Mouse (Mus musculus) stomach, embryonic 15.5 days (tissue): ENCODE measurements around the gene Peg3. TPM values are rescaled to one million over a fixed set of nuclear protein-coding genes. Genes with fewer than 3 reads are reported as not detected.
"Not testable (repeated sequence)": the region's sequence is repeated elsewhere in the genome, so short reads cannot be mapped to it uniquely, and the experiment has no call there.

Experiments used
- ATAC-seq: fragments of 200-750 bp; cut with Nextera tagmentation; 2 replicates; pipeline ENCODE4 v1.8.0; 2017; ENCODE audit warnings: low read depth, moderate number of reproducible peaks, moderate TSS enrichment; ENCODE audit not compliant: insufficient read depth, low FRiP score
- H3K27ac ChIP-seq: fragments of 300-500 bp; sonication (generic); 2 replicates; pipeline ENCODE4 v1.5.1; 2015; ENCODE audit warnings: mild to moderate bottlenecking, inconsistent platforms
- H3K27me3 ChIP-seq: fragments of 300-500 bp; sonication (generic); replicated peaks from 2 replicates; pipeline ENCODE4 v1.6.1; 2015; ENCODE audit warnings: inconsistent platforms
- H3K36me3 ChIP-seq: fragments of 300-500 bp; sonication (generic); 2 replicates; pipeline ENCODE4 v1.6.1; 2015; ENCODE audit warnings: inconsistent platforms
- H3K4me1 ChIP-seq: fragments of 300-500 bp; sonication (generic); 2 replicates; pipeline ENCODE4 v1.6.1; 2015; ENCODE audit warnings: inconsistent platforms
- H3K4me2 ChIP-seq: fragments of 300-500 bp; sonication (generic); 2 replicates; pipeline ENCODE4 v1.6.1; 2015; ENCODE audit warnings: mild to moderate bottlenecking, inconsistent platforms
- H3K4me3 ChIP-seq: fragments of 300-500 bp; sonication (generic); replicated peaks from 2 replicates; pipeline ENCODE4 v1.5.1; 2015; ENCODE audit warnings: inconsistent platforms
- H3K9ac ChIP-seq: fragments of 300-500 bp; sonication (generic); 2 replicates; pipeline ENCODE4 v1.6.1; 2015; ENCODE audit warnings: inconsistent platforms
- H3K9me3 ChIP-seq: fragments of 300-500 bp; sonication (generic); 2 replicates; pipeline ENCODE4 v1.6.1; 2016; ENCODE audit warnings: inconsistent platforms
- WGBS: fragments of 180-500 bp; shearing (Covaris S2); methylation state at CpG from one replicate; pipeline ENCODE4 v1.1.7; 2015; 5-methylcytosine and 5-hydroxymethylcytosine counted together
- polyA plus RNA-seq: library from polyadenylated mRNA; unstranded; fragments of >200 nt; fragmentation: Nextera tagmentation; extraction: Ambion mirVana; gene quantifications from 2 replicates; pipeline ENCODE4 v1.2.1, GENCODE M21; 2015

The Peg3 gene
- 134 and 157 TPM in 2 replicates for polyA plus RNA-seq

DNA sequence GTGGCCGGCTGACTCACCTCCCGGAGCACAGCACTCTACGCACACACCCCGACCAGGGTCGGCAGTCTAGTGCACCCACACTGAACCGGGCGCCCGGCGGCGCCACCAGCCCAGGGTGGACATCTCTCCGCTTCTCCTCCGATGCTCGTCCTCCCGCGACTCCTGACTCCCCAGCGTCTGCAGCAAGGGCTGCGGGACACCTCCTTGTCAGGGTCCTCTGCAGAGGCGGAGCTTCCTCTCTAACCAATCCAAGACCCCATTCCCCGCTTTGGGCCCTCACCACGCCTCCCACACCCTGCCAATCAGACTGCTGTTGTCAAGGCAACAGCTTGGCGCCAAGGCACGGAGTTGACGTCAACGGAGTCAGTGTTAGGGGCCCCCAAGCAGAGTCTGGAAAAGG is at the start of gene Peg3, which contains the start of gene Usp29:
Gene Peg3, minus strand, starts transcription at position 191 of the 400 bp plus-strand sequence.
Gene Usp29, plus strand, starts transcription at position 338 of the 400 bp plus-strand sequence.
- Histone ChIP-seq H3K36me3 (no peaks in the 10 kb centered on the region; the same call in 1 of the 2 replicates), H3K4me2 (peak within 1 kb of the TSS; percentile 47), H3K9me3 (no peaks in the 10 kb centered on the region), H3K27me3 (no peaks in the 10 kb centered on the region), H3K27ac (peak within 1 kb of the TSS; percentile 95), H3K4me1 (no peaks in the 10 kb centered on the region), H3K4me3 (peak within 1 kb of the TSS; percentile 50), H3K9ac (peak within 1 kb of the TSS; percentile 30; the same call in 1 of the 2 replicates)
- peak; percentile 57 for ATAC-seq
- 59% methylated on average over 24 of the region's 24 CpGs for WGBS

- WGBS: 76% methylated on average over 5 of the region's 5 CpGs
- Histone ChIP-seq H3K4me3 (no peak overlapping the region), H3K36me3 (no peaks in the 10 kb centered on the region), H3K9me3 (no peaks in the 10 kb centered on the region), H3K27me3 (no peaks in the 10 kb centered on the region), H3K27ac (no peak overlapping the region), H3K4me2 (no peak overlapping the region), H3K9ac (no peak overlapping the region), H3K4me1 (peaks cover 36% of the 10 kb centered on the region)
- no peak for ATAC-seq
Measured at GRCm38 (mm10) chr7:6779172-6779571, 48.9 kb upstream of the Peg3 start.

DNA sequence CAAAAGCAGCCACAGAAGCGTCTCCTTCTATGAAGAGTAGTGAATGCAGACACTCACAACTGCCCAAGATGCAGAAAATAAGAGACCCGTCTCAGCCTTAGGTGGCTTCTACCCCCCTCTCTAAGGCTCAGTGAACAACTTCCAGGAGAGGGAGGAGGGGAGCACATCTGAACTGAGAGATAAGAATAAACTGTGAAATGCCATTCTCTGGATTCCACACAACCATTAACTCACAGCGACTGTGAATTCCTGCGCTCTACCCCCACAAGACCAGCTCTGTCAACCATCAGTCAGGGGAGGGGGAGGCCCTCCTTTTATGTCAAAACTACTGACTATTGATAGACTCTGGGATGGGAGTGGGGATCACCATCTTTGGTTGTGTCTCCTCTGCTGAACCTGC is 47.5 kb upstream of the Peg3 start:
- peak; percentile 23; the same call in 1 of the 2 replicates for ATAC-seq
- Histone ChIP-seq H3K4me3 (no peak overlapping the region), H3K27me3 (no peaks in the 10 kb centered on the region), H3K9ac (no peak overlapping the region), H3K27ac (peak overlapping the region; percentile 77), H3K36me3 (no peaks in the 10 kb centered on the region), H3K4me1 (peaks cover 32% of the 10 kb centered on the region; the same call in 1 of the 2 replicates), H3K4me2 (no peak overlapping the region), H3K9me3 (no peaks in the 10 kb centered on the region)
- 21% methylated on average over 4 of the region's 4 CpGs for WGBS

DNA sequence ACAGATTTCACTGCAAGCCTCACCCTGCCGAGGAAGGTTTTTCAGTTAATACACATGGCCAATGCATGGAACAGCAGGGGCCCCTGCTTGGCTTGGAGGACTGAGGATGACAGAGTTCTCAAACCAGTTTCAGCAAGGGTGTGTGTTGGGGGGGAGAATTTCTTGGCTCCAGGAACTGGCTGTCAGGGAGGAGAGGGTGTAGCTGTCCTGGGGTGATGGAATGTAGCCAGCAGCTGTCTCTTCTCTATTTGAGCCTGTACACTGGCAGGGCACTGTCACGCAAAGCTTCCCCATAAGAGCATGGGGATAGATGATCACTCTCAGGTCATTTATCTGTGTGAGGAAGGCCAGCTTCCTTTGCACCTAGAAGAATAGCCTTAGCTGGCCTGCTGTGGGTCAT is 46.9 kb upstream of the Peg3 start:
- peak; percentile 35; the same call in 1 of the 2 replicates for ATAC-seq

DNA sequence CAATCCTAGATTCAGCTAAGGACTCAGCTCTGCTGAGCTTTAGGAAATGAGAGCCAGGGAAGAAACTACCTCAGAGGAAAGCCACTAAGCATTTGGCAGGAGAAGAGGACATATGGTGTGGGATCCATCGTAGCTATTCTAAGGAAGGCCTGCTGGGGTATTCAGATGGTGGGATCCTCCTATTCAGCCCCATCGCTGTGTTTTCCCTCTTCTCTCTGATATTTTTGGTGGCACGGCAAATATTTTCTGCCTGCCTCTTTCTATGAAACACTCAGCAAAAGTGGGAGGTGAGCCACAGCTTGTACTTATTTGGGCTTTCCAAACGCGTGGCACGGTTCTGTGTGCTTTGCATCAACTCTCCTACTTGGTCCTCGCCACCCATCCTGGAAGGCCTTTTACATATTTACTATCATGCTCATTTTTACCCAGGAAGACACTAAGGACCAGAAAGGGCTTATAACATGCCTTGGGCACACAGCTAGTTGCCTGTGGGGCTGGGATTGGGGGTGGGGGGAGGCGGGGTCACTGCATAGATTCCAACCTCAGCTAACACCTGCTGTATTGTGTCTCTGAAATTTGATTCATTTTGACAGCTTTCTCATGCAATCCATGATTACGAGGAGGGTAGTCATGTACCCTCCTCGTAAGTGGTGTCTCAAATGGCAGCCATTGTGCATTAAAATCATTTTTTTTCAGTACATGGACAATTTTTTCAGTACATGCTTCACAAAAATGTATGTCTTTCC is 46.3 kb upstream of the Peg3 start:
- H3K36me3 ChIP-seq: no peaks in the 10 kb centered on the region
- no peak for ATAC-seq
- H3K4me1 ChIP-seq: peaks cover 24% of the 10 kb centered on the region; the same call in 1 of the 2 replicates
- no peak overlapping the region for H3K4me2 ChIP-seq
- no peak overlapping the region for H3K4me3 ChIP-seq
- no peaks in the 10 kb centered on the region for H3K27me3 ChIP-seq
- 72% methylated on average over 10 of the region's 10 CpGs for WGBS
- no peaks in the 10 kb centered on the region for H3K9me3 ChIP-seq
- no peak overlapping the region for H3K9ac ChIP-seq
- peak overlapping the region; percentile 77 for H3K27ac ChIP-seq

More for the DNA sequence above, 46.9 kb upstream of the Peg3 start:
- Histone ChIP-seq H3K4me3 (no peak overlapping the region), H3K27me3 (no peaks in the 10 kb centered on the region), H3K9ac (no peak overlapping the region), H3K27ac (peak overlapping the region; percentile 77), H3K36me3 (no peaks in the 10 kb centered on the region), H3K9me3 (no peaks in the 10 kb centered on the region), H3K4me2 (no peak overlapping the region), H3K4me1 (peaks cover 30% of the 10 kb centered on the region; the same call in 1 of the 2 replicates)
- 22% methylated on average over 2 of the region's 2 CpGs for WGBS

DNA sequence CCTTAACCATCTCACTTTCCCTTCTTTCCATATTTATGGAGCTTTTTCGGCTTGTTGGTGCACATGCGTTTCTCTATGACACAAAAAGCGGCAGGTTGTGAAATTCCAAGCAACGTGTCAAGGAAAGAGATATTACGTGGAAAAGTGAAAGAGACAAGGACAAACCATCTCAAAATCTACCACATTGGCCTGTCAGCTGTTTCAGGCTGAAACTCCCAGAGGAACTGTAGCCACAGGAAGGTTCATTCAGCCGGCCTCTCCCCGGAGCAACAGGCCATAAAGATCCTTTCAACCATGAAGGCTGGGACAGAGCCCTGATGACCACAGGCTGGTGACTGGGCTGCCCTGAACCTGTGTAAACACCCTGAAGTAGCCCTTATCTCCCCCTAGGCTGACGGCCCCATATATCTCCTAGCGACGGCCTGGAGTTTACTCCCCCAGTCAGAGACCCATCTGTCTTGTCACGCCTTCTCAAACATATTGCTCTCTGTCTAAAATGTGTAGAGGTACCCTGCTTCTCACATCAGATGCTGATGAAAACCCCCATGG is 43.7 kb upstream of the Peg3 start:
- not testable (repeated sequence) for H3K27me3 ChIP-seq, H3K36me3 ChIP-seq, H3K4me3 ChIP-seq, H3K4me2 ChIP-seq, H3K9ac ChIP-seq, H3K27ac ChIP-seq, H3K9me3 ChIP-seq
- H3K4me1 ChIP-seq: peaks cover 33% of the 10 kb centered on the region; the same call in 1 of the 2 replicates
- 45% methylated on average over 11 of the region's 11 CpGs for whole genome bisulfite sequencing
- 0 out of 2 replicates have a peak, but pooled peaks have one; percentile 33 for ATAC-seq

DNA sequence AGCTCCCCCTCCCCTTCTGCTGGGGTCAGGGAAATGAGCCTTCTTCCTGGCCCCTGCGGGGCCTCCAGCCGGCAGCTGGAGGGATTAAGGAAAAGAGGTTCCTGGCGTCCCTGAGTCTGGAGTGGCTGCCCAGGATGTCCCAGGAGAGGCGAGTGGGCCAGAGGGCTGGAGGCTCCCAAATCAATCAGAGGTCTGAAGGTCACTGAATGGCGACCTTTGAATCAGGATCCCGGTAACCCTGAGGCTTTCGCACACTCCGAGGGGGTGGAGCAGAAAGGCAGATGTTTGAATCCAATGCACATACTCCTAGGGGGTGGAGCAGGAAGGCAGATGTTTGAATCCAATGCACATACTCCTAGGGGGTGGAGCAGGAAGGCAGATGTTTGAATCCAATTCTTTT is 40.1 kb upstream of the Peg3 start:
- H3K36me3 ChIP-seq: no peaks in the 10 kb centered on the region
- ATAC-seq: peak; percentile 77; the same call in 1 of the 2 replicates
- 0 out of 2 replicates have a peak overlapping the region, but pooled peaks have one; percentile 6 for H3K4me2 ChIP-seq
- no peak overlapping the region for H3K9ac ChIP-seq
- no peak overlapping the region for H3K4me3 ChIP-seq
- H3K4me1 ChIP-seq: peaks cover 9% of the 10 kb centered on the region; the same call in 1 of the 2 replicates
- peak overlapping the region; percentile 77 for H3K27ac ChIP-seq
- no peaks in the 10 kb centered on the region for H3K9me3 ChIP-seq
- 7% methylated on average over 8 of the region's 8 CpGs for WGBS
- H3K27me3 ChIP-seq: no peaks in the 10 kb centered on the region

- no peaks in the 10 kb centered on the region for H3K36me3 ChIP-seq
- no peak overlapping the region for H3K9ac ChIP-seq
- WGBS: 41% methylated on average over 5 of the region's 5 CpGs
- ATAC-seq: no peak
- no peaks in the 10 kb centered on the region for H3K27me3 ChIP-seq
- H3K4me2 ChIP-seq: no peak overlapping the region
- no peaks in the 10 kb centered on the region for H3K9me3 ChIP-seq
- peaks cover 2% of the 10 kb centered on the region; the same call in 1 of the 2 replicates for H3K4me1 ChIP-seq
- no peak overlapping the region for H3K27ac ChIP-seq
- no peak overlapping the region for H3K4me3 ChIP-seq
Measured at GRCm38 (mm10) chr7:6765240-6765639, 35.0 kb upstream of the Peg3 start.

DNA sequence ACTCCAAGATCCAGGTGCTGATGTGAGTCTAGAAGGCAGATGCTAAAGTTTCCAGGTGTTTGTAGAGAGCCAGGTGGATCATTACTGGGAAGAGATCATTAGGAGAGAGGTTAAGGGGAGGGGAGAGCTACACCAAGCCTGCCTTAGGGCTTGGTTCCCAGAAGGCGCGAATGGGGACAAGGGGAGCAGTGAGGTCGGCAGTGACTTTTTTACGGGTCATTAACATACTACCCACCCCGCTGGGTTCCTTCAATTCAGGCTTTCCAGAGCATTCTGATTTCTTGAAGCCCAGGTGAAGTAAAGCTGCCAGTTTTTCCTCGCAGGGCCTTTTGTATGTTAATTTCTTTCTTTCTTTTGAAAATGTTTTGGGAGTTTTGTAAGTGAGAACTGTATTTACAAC is 29.9 kb upstream of the Peg3 start:
- WGBS: 61% methylated on average over 6 of the region's 6 CpGs
- H3K9me3 ChIP-seq: no peaks in the 10 kb centered on the region
- no peak for ATAC-seq
- H3K27ac ChIP-seq: no peak overlapping the region
- no peak overlapping the region for H3K4me3 ChIP-seq
- H3K36me3 ChIP-seq: no peaks in the 10 kb centered on the region
- H3K27me3 ChIP-seq: no peaks in the 10 kb centered on the region
- no peaks in the 10 kb centered on the region for H3K4me1 ChIP-seq
- no peak overlapping the region for H3K4me2 ChIP-seq
- no peak overlapping the region for H3K9ac ChIP-seq

DNA sequence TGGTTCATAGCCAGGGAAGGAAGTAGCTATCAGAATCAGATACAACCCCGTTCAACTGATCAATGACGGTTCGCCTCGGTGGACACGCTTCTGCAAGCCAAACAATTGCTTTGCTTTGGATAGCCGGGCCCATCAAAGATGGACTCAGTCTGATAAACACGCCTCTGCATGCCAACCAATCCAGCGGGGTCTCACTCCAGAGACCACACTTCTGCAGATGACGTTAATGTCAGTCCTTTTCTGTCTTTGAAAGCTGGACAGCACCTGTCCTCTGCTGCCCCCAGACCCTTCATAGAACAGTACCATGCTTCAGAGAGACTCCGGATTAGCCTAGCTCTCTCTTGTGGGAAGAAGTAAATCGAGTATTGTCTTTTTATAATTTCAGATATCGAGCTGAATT is 29.5 kb upstream of the Peg3 start:
- WGBS: 75% methylated on average over 12 of the region's 12 CpGs
- no peaks in the 10 kb centered on the region for H3K27me3 ChIP-seq
- H3K4me3 ChIP-seq: no peak overlapping the region
- no peaks in the 10 kb centered on the region for H3K9me3 ChIP-seq
- no peak for ATAC-seq
- H3K9ac ChIP-seq: no peak overlapping the region
- no peaks in the 10 kb centered on the region for H3K36me3 ChIP-seq
- H3K4me2 ChIP-seq: no peak overlapping the region
- no peak overlapping the region for H3K27ac ChIP-seq
- H3K4me1 ChIP-seq: no peaks in the 10 kb centered on the region

- WGBS: 70% methylated on average over 4 of the region's 4 CpGs
- Histone ChIP-seq H3K4me3 (no peak overlapping the region), H3K4me2 (no peak overlapping the region), H3K9me3 (no peaks in the 10 kb centered on the region), H3K27ac (no peak overlapping the region), H3K4me1 (no peaks in the 10 kb centered on the region), H3K9ac (no peak overlapping the region), H3K27me3 (no peaks in the 10 kb centered on the region), H3K36me3 (no peaks in the 10 kb centered on the region)
- ATAC-seq: no peak
Measured at GRCm38 (mm10) chr7:6756777-6757291, 26.6 kb upstream of the Peg3 start.

DNA sequence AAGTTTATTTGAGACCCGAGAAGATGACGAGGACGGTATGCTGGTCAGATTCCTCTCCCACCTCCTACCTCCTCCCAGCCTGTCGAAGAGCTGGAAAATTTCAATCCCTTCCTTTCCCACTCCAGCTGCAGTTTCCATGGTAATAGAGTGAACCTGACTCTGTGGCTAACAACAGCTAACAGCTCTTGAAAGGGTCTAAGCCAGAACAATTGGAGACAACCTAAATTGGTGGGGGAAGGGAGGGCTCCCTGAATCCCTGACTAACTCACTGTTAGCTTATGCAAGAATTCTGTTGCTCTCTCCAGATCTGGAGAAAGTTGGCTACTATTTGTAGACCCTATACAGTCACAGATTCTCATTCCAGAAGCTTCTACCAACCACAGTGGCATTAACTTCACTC is 23.2 kb upstream of the Peg3 start:
- Histone ChIP-seq H3K4me3 (no peak overlapping the region), H3K27ac (no peak overlapping the region), H3K4me2 (no peak overlapping the region), H3K9me3 (no peaks in the 10 kb centered on the region), H3K4me1 (0 out of 2 replicates have a peak, but pooled peaks cover 4% of the 10 kb centered on the region), H3K36me3 (no peaks in the 10 kb centered on the region), H3K27me3 (no peaks in the 10 kb centered on the region), H3K9ac (no peak overlapping the region)
- WGBS: 14% methylated on average over 4 of the region's 4 CpGs
- ATAC-seq: no peak
